Mouse (Mus musculus) heart, embryonic 16.5 days (tissue): ENCODE measurements around the gene Dixdc1. TPM values are rescaled to one million over a fixed set of nuclear protein-coding genes. Genes with fewer than 3 reads are reported as not detected.

ENCODE experiments used
- ATAC-seq: fragments of 200-750 bp; cut with Nextera tagmentation; replicated peaks from 2 replicates; pipeline ENCODE4 v1.8.0; 2017; ENCODE audit warnings: moderate number of reproducible peaks; ENCODE audit not compliant: insufficient read depth, low FRiP score; ENCODE audit errors: extremely low read depth
- H3K27ac ChIP-seq: fragments of 300-500 bp; sonication (generic); 2 replicates; pipeline ENCODE4 v1.5.1; 2014; ENCODE audit warnings: mild to moderate bottlenecking, low read length, control low read depth, moderate library complexity
- H3K27me3 ChIP-seq: fragments of 300-500 bp; sonication (generic); 2 replicates; pipeline ENCODE4 v1.6.1; 2014; ENCODE audit warnings: low read length, mixed read lengths; ENCODE audit not compliant: control insufficient read depth, insufficient read depth
- H3K36me3 ChIP-seq: fragments of 300-500 bp; sonication (generic); 2 replicates; pipeline ENCODE4 v1.6.1; 2014; ENCODE audit not compliant: control insufficient read depth, insufficient read depth
- H3K4me1 ChIP-seq: fragments of 300-500 bp; sonication (generic); 2 replicates; pipeline ENCODE4 v1.6.1; 2014; ENCODE audit warnings: low read length, mixed read lengths; ENCODE audit not compliant: control insufficient read depth, insufficient read depth
- H3K4me2 ChIP-seq: fragments of 300-500 bp; sonication (generic); 2 replicates; pipeline ENCODE4 v1.6.1; 2014; ENCODE audit warnings: low read depth, mild to moderate bottlenecking, control low read depth, low read length
- H3K4me3 ChIP-seq: fragments of 300-500 bp; sonication (generic); 2 replicates; pipeline ENCODE4 v1.5.1; 2014; ENCODE audit warnings: mild to moderate bottlenecking, control low read depth, low read length
- H3K9ac ChIP-seq: fragments of 300-500 bp; sonication (generic); 2 replicates; pipeline ENCODE4 v1.6.1; 2014; ENCODE audit warnings: low read length, control low read depth
- H3K9me3 ChIP-seq: fragments of 300-500 bp; sonication (generic); replicated peaks from 2 replicates; pipeline ENCODE4 v1.6.1; 2016; ENCODE audit warnings: low read length; ENCODE audit not compliant: control insufficient read depth
- WGBS: fragments of 180-500 bp; shearing (Covaris S2); extraction: QIAGEN DNeasy Blood & Tissue Kit; methylation state at CpG from one replicate; pipeline ENCODE4 v1.1.7; 2014; 5-methylcytosine and 5-hydroxymethylcytosine counted together
- polyA plus RNA-seq: library from polyadenylated mRNA; unstranded; fragments of >200 nt; fragmentation: Nextera tagmentation; extraction: Ambion mirVana; gene quantifications from 2 replicates; pipeline ENCODE4 v1.2.1, GENCODE M21; 2015

The Dixdc1 gene
- polyA plus RNA-seq, 1 experiment from 2014 or later: 8.6 TPM

- H3K27ac ChIP-seq: no peak overlapping the region
- H3K4me1 ChIP-seq: peaks cover 18% of the 10 kb centered on the region
- peak overlapping the region; percentile 100 for H3K4me2 ChIP-seq
- ATAC-seq: no peak
- H3K9me3 ChIP-seq: no peaks in the 10 kb centered on the region
- H3K36me3 ChIP-seq: peaks cover 6% of the 10 kb centered on the region; the same call in 1 of the 2 replicates
- 0 out of 2 replicates have a peak overlapping the region, but pooled peaks have one; percentile 42 for H3K9ac ChIP-seq
- no peaks in the 10 kb centered on the region; the same call in none of the 2 replicates for H3K27me3 ChIP-seq
- H3K4me3 ChIP-seq: peak overlapping the region; percentile 45
- WGBS: 60% methylated on average over 12 of the region's 12 CpGs
Measured at GRCm38 (mm10) chr9:50696851-50697705, 42.2 kb downstream of the Dixdc1 start.

- Histone ChIP-seq H3K9ac (no peak overlapping the region), H3K27me3 (no peaks in the 10 kb centered on the region; the same call in none of the 2 replicates), H3K36me3 (peaks cover 3% of the 10 kb centered on the region; the same call in 1 of the 2 replicates), H3K4me1 (peaks cover 18% of the 10 kb centered on the region), H3K4me3 (no peak overlapping the region), H3K27ac (no peak overlapping the region), H3K9me3 (no peaks in the 10 kb centered on the region), H3K4me2 (no peak overlapping the region)
- ATAC-seq: no peak
- 81% methylated on average over 6 of the region's 6 CpGs for WGBS
Measured at GRCm38 (mm10) chr9:50695153-50695552, 44.2 kb downstream of the Dixdc1 start.

- no peak overlapping the region for H3K9ac ChIP-seq
- H3K27ac ChIP-seq: no peak overlapping the region
- H3K36me3 ChIP-seq: peaks cover 3% of the 10 kb centered on the region; the same call in 1 of the 2 replicates
- no peak overlapping the region for H3K4me3 ChIP-seq
- no peak overlapping the region for H3K4me2 ChIP-seq
- no peaks in the 10 kb centered on the region; the same call in none of the 2 replicates for H3K27me3 ChIP-seq
- no peak for ATAC-seq
- no peaks in the 10 kb centered on the region for H3K9me3 ChIP-seq
- H3K4me1 ChIP-seq: peaks cover 11% of the 10 kb centered on the region
- 24% methylated on average over 10 of the region's 10 CpGs for WGBS
Measured at GRCm38 (mm10) chr9:50693631-50694030, 45.7 kb downstream of the Dixdc1 start.

DNA sequence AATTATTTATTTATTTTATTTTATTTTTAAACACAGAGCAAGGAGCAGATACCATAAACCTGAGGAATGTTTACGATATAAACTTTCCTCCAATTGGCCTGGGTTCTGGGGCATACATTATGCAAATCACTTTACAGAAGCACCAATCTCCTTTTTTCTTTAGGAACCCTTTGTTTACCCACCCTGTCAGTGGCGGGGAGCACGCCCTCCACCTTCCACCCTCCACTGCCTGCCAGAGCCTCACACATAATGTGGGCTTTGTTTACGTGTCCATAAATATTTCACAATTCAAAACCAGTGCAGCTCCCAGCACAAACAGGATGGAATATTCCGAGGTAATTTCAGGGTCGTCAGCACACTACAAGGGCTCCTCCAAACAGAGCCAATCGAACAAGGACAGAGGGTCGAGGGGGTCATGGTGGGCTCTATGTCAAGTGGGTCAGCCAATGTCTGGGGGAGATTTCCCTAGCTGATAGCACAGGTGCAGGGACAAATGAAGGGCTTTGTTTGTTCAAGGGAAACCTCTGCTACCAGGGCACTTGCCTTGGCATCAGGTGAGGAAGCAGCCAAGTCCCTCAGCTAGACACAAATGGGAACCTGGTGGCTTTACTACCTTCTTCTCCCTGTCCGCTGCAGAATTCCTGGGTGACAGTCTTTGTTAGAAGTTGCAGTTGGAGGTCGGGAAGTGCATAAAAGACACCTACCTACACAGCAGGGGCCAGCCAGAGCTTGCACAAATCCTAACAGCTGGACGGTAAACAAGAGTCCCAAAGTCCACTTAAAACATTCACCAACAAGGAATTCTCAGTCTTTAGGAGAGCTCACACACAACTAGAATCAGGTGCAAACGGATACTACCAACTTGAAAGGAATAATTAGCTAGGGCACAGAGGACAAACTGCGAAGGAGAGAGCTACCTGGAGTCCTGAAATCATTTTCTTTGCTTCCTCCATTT is 46.4 kb downstream of the Dixdc1 start:
- 46% methylated on average over 13 of the region's 13 CpGs for WGBS
- Histone ChIP-seq H3K9me3 (no peaks in the 10 kb centered on the region), H3K9ac (no peak overlapping the region), H3K4me3 (no peak overlapping the region), H3K27ac (no peak overlapping the region), H3K27me3 (no peaks in the 10 kb centered on the region; the same call in none of the 2 replicates), H3K36me3 (peaks cover 4% of the 10 kb centered on the region; the same call in 1 of the 2 replicates), H3K4me2 (no peak overlapping the region), H3K4me1 (peaks cover 5% of the 10 kb centered on the region; the same call in 1 of the 2 replicates)
- no peak for ATAC-seq

DNA sequence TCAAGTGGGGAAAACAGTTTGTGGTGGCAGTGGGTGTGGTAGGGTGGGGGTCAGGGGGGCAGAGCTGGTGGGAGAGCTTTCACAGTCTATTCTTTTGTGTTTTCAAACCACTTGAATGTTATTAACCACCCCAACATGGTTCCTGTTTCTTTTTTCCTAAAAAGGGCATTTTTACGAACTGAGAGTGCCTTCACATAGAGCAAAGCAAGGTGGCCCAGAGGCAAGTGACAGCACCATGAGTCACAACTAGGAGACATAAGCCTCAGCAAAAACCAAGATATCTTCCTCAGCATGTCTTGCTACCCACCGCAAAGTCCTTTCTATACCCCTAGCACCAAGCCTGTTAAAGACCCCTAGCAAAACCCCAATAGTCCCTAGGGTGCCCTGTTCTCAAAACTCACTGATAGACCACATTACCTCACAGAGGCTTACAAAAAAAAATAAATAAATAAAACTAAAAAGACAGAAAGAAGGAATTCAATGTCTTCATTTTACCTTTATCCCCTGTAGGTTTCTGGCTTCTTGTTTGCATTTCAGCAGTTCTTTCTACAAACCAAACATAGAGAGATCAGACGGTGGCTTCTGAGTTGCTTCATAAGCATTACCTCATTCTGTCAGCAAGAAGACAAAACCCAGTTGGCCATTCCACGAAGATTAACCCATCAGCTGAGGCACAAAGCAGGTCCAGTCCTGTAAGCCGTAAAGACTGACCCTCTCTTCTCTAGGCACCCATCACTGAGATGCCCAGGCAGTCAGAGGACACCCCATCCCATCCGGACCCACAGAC is 52.3 kb downstream of the Dixdc1 start:
- Histone ChIP-seq H3K36me3 (peaks cover 5% of the 10 kb centered on the region; the same call in 1 of the 2 replicates), H3K4me3 (no peak overlapping the region)
- WGBS: 63% methylated on average over 6 of the region's 6 CpGs

DNA sequence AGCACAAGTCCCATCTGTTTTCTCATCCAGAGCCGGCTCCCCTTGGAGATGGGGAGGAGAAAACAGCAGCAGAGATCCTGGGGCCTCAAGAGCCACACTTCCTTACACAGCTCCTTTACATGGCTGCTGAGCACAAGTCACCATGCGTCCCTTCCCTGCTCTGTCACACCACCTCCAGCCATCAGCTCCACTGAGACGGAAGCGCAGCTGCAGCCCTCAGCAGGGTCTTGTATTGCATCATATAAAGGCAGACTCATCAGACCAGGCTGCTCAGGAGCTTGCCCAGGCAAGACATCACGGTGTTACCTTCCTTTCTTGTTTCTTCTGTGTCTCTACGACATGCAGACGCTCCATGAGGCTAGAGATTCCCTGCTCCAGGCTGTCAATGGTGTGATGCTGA is 57.6 kb downstream of the Dixdc1 start:
- ATAC-seq: no peak
- Histone ChIP-seq H3K27ac (no peak overlapping the region), H3K4me2 (no peak overlapping the region), H3K9ac (no peak overlapping the region), H3K4me3 (no peak overlapping the region), H3K27me3 (no peaks in the 10 kb centered on the region), H3K36me3 (peaks cover 10% of the 10 kb centered on the region), H3K9me3 (no peaks in the 10 kb centered on the region), H3K4me1 (no peaks in the 10 kb centered on the region)
- WGBS: 50% methylated on average over 7 of the region's 7 CpGs

More for the DNA sequence above, 52.3 kb downstream of the Dixdc1 start:
- Histone ChIP-seq H3K9ac (no peak overlapping the region), H3K4me1 (no peaks in the 10 kb centered on the region), H3K27me3 (no peaks in the 10 kb centered on the region), H3K4me2 (no peak overlapping the region), H3K9me3 (no peaks in the 10 kb centered on the region), H3K27ac (no peak overlapping the region)
- no peak for ATAC-seq

- ATAC-seq: no peak
- H3K9ac ChIP-seq: no peak overlapping the region
- no peak overlapping the region for H3K27ac ChIP-seq
- H3K9me3 ChIP-seq: no peaks in the 10 kb centered on the region
- no peaks in the 10 kb centered on the region for H3K4me1 ChIP-seq
- H3K27me3 ChIP-seq: no peaks in the 10 kb centered on the region
- 70% methylated on average over 1 of the region's 1 CpGs for WGBS
- no peak overlapping the region for H3K4me3 ChIP-seq
- H3K36me3 ChIP-seq: peaks cover 10% of the 10 kb centered on the region
- no peak overlapping the region for H3K4me2 ChIP-seq
Measured at GRCm38 (mm10) chr9:50679406-50679805, 59.9 kb downstream of the Dixdc1 start.

DNA sequence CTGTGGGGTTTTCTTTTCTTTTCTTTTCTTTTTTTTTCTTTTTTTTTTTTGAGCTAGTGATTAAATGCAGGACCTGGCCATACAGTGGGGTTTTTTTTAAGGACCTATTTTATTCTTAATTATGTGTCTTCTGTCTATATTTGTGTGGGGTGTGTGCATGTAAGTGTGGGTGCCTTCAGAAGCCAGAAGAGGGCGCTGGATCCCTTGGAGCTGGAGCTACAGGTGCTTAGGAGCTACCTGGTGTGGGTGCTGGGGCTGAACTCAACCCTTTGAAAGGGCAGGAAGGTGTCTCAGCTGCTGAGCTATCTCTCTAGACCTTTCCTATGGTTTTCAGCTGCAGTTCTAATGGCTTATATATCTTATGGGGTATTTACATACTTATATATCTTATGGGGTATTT is 64.5 kb downstream of the Dixdc1 start:
- Histone ChIP-seq H3K27ac (no peak overlapping the region), H3K9me3 (no peaks in the 10 kb centered on the region), H3K4me3 (no peak overlapping the region), H3K9ac (no peak overlapping the region), H3K4me1 (no peaks in the 10 kb centered on the region), H3K4me2 (no peak overlapping the region), H3K36me3 (peaks cover 2% of the 10 kb centered on the region; the same call in 1 of the 2 replicates), H3K27me3 (no peaks in the 10 kb centered on the region)
- WGBS: 26% methylated on average over 1 of the region's 1 CpGs
- ATAC-seq: no peak
